Comparison of ENCODE assay signal across 24 mouse cellular contexts in genomic region chr10:79527453-79527845, GRCm38 (mm10). TPM values are rescaled to one million over a fixed set of nuclear protein-coding genes. Genes with fewer than 3 reads are reported as not detected.
DNase-seq lines count a peak whose midpoint lies in the region; ATAC-seq and TF ChIP-seq lines count a peak whose summit lies in the region.
"Had no signal": no experiment of that assay in that cellular context is flagged by ENCODE, and none has a peak within 500 bp of the region (broad histone marks: within the 10 kb centered on the region; RNA-seq: fewer than 3 reads in every experiment).

No protein-coding gene starts in this region.

- 0 out of 2 replicates have a peak, but pooled peaks cover 4% of the 10 kb centered on the region for H3K4me1 ChIP-seq in heart, embryonic 10.5 days
- peaks cover 7% of the 10 kb centered on the region; the same call in 1 of the 2 replicates for H3K4me1 ChIP-seq in liver, postnatal 0 days (ENCODE audit: insufficient read depth)
- peaks cover 10% of the 10 kb centered on the region for H3K4me1 ChIP-seq in limb, embryonic 10.5 days
- H3K4me1 ChIP-seq: embryonic facial prominence, embryonic 12.5 days; heart, embryonic 12.5 days; hindbrain, embryonic 15.5 days had no signal

- DNase-seq in heart, embryonic 10.5 days (ENCODE audit: low spot score), result peak; percentile 74
- DNase-seq in heart, postnatal 4 days, result no peak
- DNase-seq in liver, postnatal 0 days, result peak; percentile 10
- DNase-seq in liver, result no peak
- DNase-seq in adipocyte (ENCODE audit: low spot score), result peak; percentile 59
- DNase-seq in limb, embryonic 10.5 days (ENCODE audit: low spot score), result peak; percentile 17
- no peak for DNase-seq in left cerebral cortex, adult 2 months (ENCODE audit: extremely low spot score in 1 of 2, low spot score in 2 of 2)
- DNase-seq: cerebellum, adult 11 months; cerebellum, adult 8-10 months; gastrocnemius, postnatal 36 days; heart, adult 18-20 months had no signal

- H3K27ac ChIP-seq in heart, embryonic 10.5 days, result no peak overlapping the region
- no peak overlapping the region for H3K27ac ChIP-seq in liver, postnatal 0 days (ENCODE audit: low read depth)
- no peak overlapping the region for H3K27ac ChIP-seq in limb, embryonic 10.5 days
- H3K27ac ChIP-seq in left cerebral cortex, adult 2 months, result no peak overlapping the region
- H3K27ac ChIP-seq: embryonic facial prominence, embryonic 12.5 days; forebrain, embryonic 13.5 days; hindbrain, embryonic 15.5 days had no signal

- no peak for TF ChIP-seq EP300 in liver, postnatal 0 days (IDR thresholded peaks at IDR 0.05; ENCODE audit: low read depth)

- WGBS in heart, embryonic 10.5 days, result 87% methylated on average over 6 of the region's 6 CpGs
- WGBS in liver, postnatal 0 days (ENCODE audit: insufficient replicate concordance), result 80% methylated on average over 6 of the region's 6 CpGs
- 88% methylated on average over 6 of the region's 6 CpGs for whole genome bisulfite sequencing in limb, embryonic 10.5 days

- no peak for ATAC-seq in liver, postnatal 0 days
- ATAC-seq: forebrain, embryonic 13.5 days had no signal

- H3K4me3 ChIP-seq in heart, embryonic 10.5 days, result no peak overlapping the region
- H3K4me3 ChIP-seq in liver, postnatal 0 days (ENCODE audit: low read depth, low read length), result no peak overlapping the region
- no peak overlapping the region for H3K4me3 ChIP-seq in limb, embryonic 10.5 days
- no peak overlapping the region for H3K4me3 ChIP-seq in left cerebral cortex, adult 2 months
- H3K4me3 ChIP-seq: embryonic facial prominence, embryonic 12.5 days; forebrain, embryonic 13.5 days; heart, embryonic 12.5 days; hindbrain, embryonic 15.5 days had no signal

- no peak for TF ChIP-seq CTCF in liver, postnatal 0 days (IDR thresholded peaks at IDR 0.05; ENCODE audit: low read depth)
- TF ChIP-seq CTCF in left cerebral cortex, adult 2 months (IDR thresholded peaks at IDR 0.05), result no peak

- no peaks in the 10 kb centered on the region for H3K27me3 ChIP-seq in heart, embryonic 10.5 days (ENCODE audit: insufficient read depth, poor library complexity, severe bottlenecking)
- H3K27me3 ChIP-seq in liver, postnatal 0 days (ENCODE audit: insufficient read depth, low read length), result no peaks in the 10 kb centered on the region
- no peaks in the 10 kb centered on the region for H3K27me3 ChIP-seq in limb, embryonic 10.5 days (ENCODE audit: low read depth, poor library complexity, severe bottlenecking)
- H3K27me3 ChIP-seq: embryonic facial prominence, embryonic 12.5 days; forebrain, embryonic 13.5 days; heart, embryonic 12.5 days; hindbrain, embryonic 15.5 days had no signal

- H3K4me2 ChIP-seq in liver, postnatal 0 days (ENCODE audit: low read depth, low read length), result no peak overlapping the region
- H3K4me2 ChIP-seq: embryonic facial prominence, embryonic 12.5 days; forebrain, embryonic 13.5 days; heart, embryonic 12.5 days; hindbrain, embryonic 15.5 days had no signal

- H3K36me3 ChIP-seq in heart, embryonic 10.5 days, result peaks cover 29% of the 10 kb centered on the region
- peaks cover 9% of the 10 kb centered on the region for H3K36me3 ChIP-seq in liver, postnatal 0 days (replicated peaks; ENCODE audit: insufficient read depth, low read length)
- H3K36me3 ChIP-seq in limb, embryonic 10.5 days, result peaks cover 42% of the 10 kb centered on the region
- H3K36me3 ChIP-seq: hindbrain, embryonic 15.5 days had no signal

- no peak overlapping the region for H3K9ac ChIP-seq in liver, postnatal 0 days (replicated peaks)
- H3K9ac ChIP-seq: embryonic facial prominence, embryonic 12.5 days; forebrain, embryonic 13.5 days; heart, embryonic 12.5 days; hindbrain, embryonic 15.5 days had no signal

- intact Hi-C loops in left cerebral cortex, adult 2 months (cut with DNase I), result no loop called here

- H3K9me3 ChIP-seq in heart, embryonic 10.5 days, result no peaks in the 10 kb centered on the region
- no peaks in the 10 kb centered on the region for H3K9me3 ChIP-seq in liver, postnatal 0 days (ENCODE audit: low read length)
- no peaks in the 10 kb centered on the region for H3K9me3 ChIP-seq in limb, embryonic 10.5 days (replicated peaks)
- H3K9me3 ChIP-seq: embryonic facial prominence, embryonic 12.5 days; forebrain, embryonic 13.5 days; heart, embryonic 12.5 days; hindbrain, embryonic 15.5 days had no signal

RNA-seq across cellular contexts. Expression of gene Plpp2, which starts 6.1 kb away (rescaled TPM):
- 16.8 and 24.1 TPM in 2 replicates for polyA plus RNA-seq in heart, embryonic 10.5 days (2016; fragmentation: Nextera tagmentation; extraction: Ambion mirVana)
- 1 to 10 TPM; 5.7 to 6.0 TPM for total RNA-seq in heart, postnatal 4 days (2021)
- polyA plus RNA-seq in liver, postnatal 0 days (2015; fragmentation: Nextera tagmentation; extraction: Ambion mirVana), result 32.7 and 38.8 TPM in 2 replicates
- polyA plus RNA-seq in limb, embryonic 10.5 days (2016; fragmentation: Nextera tagmentation; extraction: Ambion mirVana), result 26.6 and 29.3 TPM in 2 replicates
- total RNA-seq in left cerebral cortex, adult 2 months (2021), result 1 to 10 TPM; 2.2 to 3.4 TPM

RNA-seq across cellular contexts. Expression of gene Mier2, which starts 27.6 kb away (rescaled TPM):
- polyA plus RNA-seq in heart, embryonic 10.5 days (2016; fragmentation: Nextera tagmentation; extraction: Ambion mirVana), result 46.6 and 53.9 TPM in 2 replicates
- total RNA-seq in heart, postnatal 4 days (2021), result 10 to 100 TPM; 19.7 to 21.9 TPM
- 8.6 and 9.0 TPM in 2 replicates for polyA plus RNA-seq in liver, postnatal 0 days (2015; fragmentation: Nextera tagmentation; extraction: Ambion mirVana)
- 71.3 and 79.8 TPM in 2 replicates for polyA plus RNA-seq in limb, embryonic 10.5 days (2016; fragmentation: Nextera tagmentation; extraction: Ambion mirVana)
- 10 to 100 TPM; 51.2 to 54.9 TPM for total RNA-seq in left cerebral cortex, adult 2 months (2021)

RNA-seq across cellular contexts. Expression of gene Vmn2r83, which starts 58.9 kb away (rescaled TPM):
- polyA plus RNA-seq in heart, embryonic 10.5 days (2016; fragmentation: Nextera tagmentation; extraction: Ambion mirVana), result not detected in 2 replicates
- not detected for total RNA-seq in heart, postnatal 4 days (2021)
- polyA plus RNA-seq in liver, postnatal 0 days (2015; fragmentation: Nextera tagmentation; extraction: Ambion mirVana), result not detected in 2 replicates
- polyA plus RNA-seq in limb, embryonic 10.5 days (2016; fragmentation: Nextera tagmentation; extraction: Ambion mirVana), result not detected in 2 replicates
- total RNA-seq in left cerebral cortex, adult 2 months (2021), result not detected
- total RNA-seq: adrenal gland, postnatal 10 days; adrenal gland, postnatal 4 days; ES-E14; gastrocnemius, adult 8-10 months; gastrocnemius, postnatal 36 days; heart, adult 18-20 months; heart, postnatal 25 days had no signal
- polyA plus RNA-seq: brain, embryonic 14.5 days; cortical plate, adult 2 months; embryonic facial prominence, embryonic 12.5 days; forebrain, embryonic 13.5 days; heart, embryonic 12.5 days; heart, embryonic 16.5 days; hindbrain, embryonic 11.5 days; hindbrain, embryonic 15.5 days had no signal

RNA-seq across cellular contexts. Expression of gene Theg, which starts 59.7 kb away (rescaled TPM):
- not detected in 2 replicates for polyA plus RNA-seq in heart, embryonic 10.5 days (2016; fragmentation: Nextera tagmentation; extraction: Ambion mirVana)
- not detected for total RNA-seq in heart, postnatal 4 days (2021)
- not detected in 2 replicates for polyA plus RNA-seq in liver, postnatal 0 days (2015; fragmentation: Nextera tagmentation; extraction: Ambion mirVana)
- not detected in 2 replicates for polyA plus RNA-seq in limb, embryonic 10.5 days (2016; fragmentation: Nextera tagmentation; extraction: Ambion mirVana)
- total RNA-seq in left cerebral cortex, adult 2 months (2021), result 1 to 10 TPM in 1 of 2 experiments, under 1 TPM in 1; 0.87 to 1.4 TPM
- total RNA-seq: adrenal gland, postnatal 10 days; adrenal gland, postnatal 4 days; ES-E14; gastrocnemius, adult 8-10 months; gastrocnemius, postnatal 36 days; heart, adult 18-20 months; heart, postnatal 25 days had no signal
- polyA plus RNA-seq: brain, embryonic 14.5 days; embryonic facial prominence, embryonic 12.5 days; forebrain, embryonic 13.5 days; heart, embryonic 12.5 days; heart, embryonic 16.5 days; hindbrain, embryonic 11.5 days; hindbrain, embryonic 15.5 days had no signal

Comparison
In these comparisons a context has a peak if more than half of its experiments do, and no peak if none do; other contexts are left out.
1. DNase-seq: peak in heart, embryonic 10.5 days (single experiment), liver, postnatal 0 days (single experiment), adipocyte (single experiment) and limb, embryonic 10.5 days (single experiment); none in heart, postnatal 4 days (single experiment), liver (single experiment) and left cerebral cortex, adult 2 months (0 of 2).